Mouse (Mus musculus) liver, adult (tissue): ENCODE results near the gene Nsmce4a.

Source experiments
- GATA4 ChIP-seq: IDR thresholded peaks from 2 replicates; pipeline ENCODE4 v1.6.1; 2014; ENCODE audit warnings: mild to moderate bottlenecking, low read length; ENCODE audit not compliant: insufficient replicate concordance

The Nsmce4a gene

DNA sequence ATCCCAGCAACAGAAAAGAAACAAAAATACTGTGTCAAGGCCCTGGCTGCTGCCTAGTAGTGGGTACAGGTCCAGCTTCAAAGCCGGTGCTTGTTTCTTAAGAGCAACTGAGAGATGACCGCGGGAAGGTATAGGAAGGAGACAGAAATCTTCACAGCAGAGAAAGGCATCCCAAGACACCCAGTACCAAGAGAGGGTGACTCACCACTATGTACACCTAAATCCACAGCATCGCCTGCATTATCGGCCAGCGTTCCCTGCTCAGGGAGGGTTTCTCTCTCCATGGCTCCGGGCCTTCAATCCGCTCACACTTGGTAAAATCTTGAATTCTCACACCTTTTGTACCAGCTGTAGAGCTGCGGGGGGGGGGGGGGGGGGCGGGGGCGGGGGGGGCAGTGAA is at the start of gene Nsmce4a:
TSS of gene Nsmce4a (minus strand) at position 298 of the 400 bp plus-strand sequence.
- TF ChIP-seq GATA4, result no peak

DNA sequence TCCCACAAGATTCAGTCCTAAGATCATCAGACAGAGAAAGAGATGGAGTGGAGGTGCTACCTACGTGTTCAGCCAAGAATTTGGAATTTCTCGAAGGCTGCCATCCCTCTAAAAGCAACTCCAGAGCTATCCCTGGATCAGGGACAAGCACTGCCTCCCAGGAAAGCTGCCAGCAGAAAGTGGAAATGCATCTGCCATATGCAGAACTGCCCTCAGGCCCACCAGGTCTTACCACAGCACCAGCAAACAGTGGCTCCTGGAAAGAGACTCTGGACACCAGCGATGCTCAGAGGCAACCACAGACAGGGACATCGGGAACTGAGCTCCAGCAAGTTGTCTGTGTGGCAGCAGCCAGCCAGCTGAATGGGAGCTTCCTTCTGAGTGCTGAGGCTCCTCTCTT is 49.4 kb upstream of the Nsmce4a start:
- TF ChIP-seq GATA4, result no peak

DNA sequence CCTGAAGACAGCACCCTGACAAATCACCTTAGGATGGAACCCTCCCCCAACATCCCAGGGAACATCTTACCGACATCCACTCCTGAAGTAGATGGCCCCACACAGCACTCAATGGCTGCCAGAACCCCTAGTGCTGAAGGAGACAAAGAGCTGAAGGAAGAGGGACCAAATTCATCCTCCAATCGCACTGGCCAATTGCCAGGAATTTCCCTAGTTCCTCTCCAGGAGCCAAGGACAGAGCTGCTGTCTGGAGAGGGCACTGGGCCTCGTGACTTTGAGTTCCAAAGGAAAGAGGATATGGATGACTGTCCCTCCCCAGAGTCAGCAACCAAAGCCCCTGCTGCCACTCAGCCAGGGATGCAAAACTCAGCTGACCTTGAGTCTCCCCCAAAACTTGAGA is 49.0 kb upstream of the Nsmce4a start:
- TF ChIP-seq GATA4, result no peak

DNA sequence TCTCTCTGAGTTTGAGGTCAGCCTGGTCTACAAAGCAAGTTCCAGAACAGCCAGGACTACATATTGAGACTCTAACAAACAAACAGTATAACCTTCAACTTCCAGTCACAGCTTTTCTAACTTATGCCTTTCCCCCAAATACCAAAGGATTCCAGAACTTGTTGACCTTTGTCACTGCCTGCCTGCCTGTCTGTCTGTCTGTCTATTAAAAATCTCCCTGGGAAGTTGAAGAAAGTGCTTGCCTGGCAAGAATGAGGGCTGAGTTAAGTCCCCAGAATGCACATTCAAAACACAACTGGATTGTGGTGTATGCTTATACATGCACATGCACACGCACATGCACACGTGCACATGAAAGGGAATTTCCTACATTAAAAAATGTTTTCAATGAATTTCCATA is 48.1 kb upstream of the Nsmce4a start:
- no peak for TF ChIP-seq GATA4

DNA sequence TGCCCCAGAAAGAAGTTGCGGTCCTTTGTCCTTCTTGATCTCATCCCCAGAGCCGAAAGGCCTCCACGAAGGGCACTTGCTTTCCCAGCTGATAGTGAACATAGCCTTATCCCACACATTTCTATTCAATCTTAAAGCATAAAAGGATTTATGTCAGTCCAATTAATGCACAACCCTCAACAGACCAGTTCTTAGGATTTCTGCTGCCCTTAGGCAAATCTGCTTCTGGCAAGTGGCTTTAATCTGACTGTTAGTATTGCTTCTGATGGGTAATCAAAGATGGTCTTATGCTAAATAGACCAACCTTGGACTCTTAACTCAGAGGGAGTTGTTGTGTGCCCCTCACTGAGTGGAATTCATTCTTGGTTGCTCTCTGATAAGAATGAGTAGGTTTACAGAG is 44.7 kb upstream of the Nsmce4a start:
- TF ChIP-seq GATA4, result no peak

DNA sequence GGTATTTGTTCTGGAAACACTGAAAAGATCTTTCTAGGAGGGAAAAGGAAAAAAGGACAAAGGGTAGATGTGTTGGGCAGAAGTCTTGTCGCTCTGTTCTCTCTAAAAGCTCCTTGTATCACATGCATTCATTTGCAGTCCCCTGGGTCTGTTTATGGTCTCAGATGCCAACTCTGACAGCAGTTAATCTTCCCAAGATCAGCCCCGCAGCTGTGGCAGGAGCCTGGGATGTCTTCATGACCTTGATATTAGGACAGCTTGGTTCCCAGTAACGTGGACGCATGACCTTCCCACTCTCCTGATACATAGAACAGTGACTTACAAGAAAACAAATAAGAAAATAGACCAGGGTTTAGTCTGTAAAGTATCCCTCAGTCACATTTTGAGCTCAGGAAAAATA is 41.1 kb upstream of the Nsmce4a start:
- TF ChIP-seq GATA4, result no peak

DNA sequence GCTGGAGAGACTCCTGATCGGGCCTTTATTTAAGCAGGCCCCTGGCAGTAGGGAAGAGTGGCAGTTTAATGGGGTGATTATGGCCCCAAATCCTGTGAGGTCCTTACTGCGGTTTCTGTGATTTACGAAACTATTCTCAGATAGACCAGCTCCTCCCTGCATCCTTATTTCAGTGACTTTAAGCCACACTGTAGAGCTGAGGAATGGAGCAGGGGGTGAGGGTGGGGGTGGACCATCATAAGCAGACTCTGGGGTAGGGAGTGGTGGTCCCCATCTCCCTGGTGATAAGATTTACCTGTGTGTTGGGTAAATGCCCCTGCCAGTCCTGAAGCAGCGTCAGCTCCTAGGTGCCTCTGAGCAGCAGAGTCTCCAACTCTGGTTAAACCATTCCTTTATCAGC is 34.0 kb upstream of the Nsmce4a start:
- TF ChIP-seq GATA4, result no peak

DNA sequence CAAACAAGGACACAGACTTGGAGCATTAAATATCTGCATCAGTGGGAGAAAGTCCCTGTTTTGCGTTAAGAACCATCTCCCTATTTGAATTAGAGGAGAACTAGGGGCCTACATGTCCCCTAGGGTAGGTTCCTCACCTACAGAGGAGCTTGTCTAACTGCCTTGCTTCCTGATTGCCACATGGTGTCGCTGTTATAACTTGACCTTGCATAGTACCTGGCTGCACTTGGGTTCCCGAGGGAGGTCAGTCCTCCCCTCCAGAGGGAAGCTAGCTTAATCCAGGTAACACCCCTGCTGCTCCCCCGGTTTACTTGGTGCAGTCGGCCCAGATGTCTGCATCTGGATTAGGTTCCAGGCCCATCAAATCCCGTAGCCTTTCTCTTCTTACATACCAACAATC is 32.2 kb upstream of the Nsmce4a start:
- TF ChIP-seq GATA4, result no peak

DNA sequence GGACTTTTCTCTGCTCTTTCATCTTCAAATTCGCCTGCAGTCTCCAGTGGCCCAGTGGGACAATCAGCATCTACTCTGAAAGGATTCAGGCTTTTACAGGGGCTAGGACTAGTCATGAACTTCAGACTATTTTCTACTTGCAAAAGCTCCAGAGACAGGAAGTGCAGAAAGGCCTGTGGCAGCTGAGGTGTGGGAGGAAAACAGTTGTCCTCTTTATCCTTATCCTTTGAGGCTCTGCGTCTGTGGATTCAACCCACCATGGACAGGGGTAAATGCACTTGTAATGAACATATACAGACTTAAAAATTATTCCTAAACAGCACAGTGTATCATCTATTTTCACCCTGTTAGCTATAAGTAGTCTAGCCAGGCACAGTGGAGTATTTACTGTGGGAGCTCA is 31.5 kb upstream of the Nsmce4a start:
- no peak for TF ChIP-seq GATA4

DNA sequence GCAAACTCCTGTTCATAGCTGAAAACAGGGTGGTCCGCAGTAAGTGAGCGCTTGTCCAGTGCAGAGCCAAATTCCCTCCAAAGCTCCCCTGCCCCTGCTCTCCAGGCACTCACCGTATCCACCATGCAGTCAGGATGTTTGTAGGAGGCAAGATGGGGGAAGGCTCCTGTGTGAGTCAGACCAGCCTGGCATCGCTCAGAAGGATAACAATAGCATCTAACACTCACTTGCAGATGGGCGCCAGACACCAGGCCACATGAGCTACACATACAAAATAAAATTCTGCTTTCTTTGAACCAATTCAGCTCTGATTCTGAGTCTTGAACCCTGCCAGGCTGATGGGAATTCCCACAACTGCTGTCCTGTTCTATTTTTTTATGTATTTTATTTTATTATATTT is 30.6 kb upstream of the Nsmce4a start:
- no peak for TF ChIP-seq GATA4

DNA sequence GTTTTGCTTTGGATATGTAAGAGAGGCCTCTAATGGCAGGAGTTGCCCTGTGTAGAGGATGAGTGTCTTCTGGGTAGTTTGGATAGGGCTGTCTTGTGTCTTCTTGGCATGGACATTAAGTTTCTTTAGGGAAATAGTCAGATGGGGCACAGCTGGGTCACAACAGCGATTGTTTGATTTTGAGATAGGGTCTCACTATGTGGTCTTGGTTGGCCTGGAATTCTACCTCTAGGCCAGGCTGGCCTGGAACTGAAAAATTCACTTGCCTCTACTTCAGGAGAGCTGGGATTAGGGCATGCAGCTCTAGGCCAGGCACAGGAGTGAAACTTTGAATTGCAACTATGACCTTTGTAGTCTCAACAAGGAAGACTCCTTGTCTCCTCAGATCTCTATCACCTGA is 29.9 kb upstream of the Nsmce4a start:
- TF ChIP-seq GATA4, result no peak

DNA sequence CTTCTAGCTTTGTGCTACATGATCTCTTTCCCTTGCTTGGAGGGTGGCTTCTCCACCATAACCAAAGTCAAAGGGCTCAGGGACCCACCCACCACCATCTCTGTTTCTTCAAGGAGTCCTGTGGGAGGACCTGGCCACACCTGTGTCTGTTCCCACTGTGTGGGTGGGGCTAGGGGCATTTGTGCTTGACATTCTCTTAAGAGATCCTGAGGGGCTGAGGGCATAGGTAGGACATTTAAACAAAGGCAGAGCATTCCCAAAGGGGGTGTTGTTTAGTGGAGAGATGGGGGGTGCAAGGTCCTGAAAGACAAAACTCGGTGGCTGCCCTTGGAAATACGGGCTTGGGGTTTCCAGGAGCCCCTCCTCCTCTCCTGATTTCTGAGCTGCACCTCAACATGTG is 27.6 kb upstream of the Nsmce4a start:
- no peak for TF ChIP-seq GATA4

DNA sequence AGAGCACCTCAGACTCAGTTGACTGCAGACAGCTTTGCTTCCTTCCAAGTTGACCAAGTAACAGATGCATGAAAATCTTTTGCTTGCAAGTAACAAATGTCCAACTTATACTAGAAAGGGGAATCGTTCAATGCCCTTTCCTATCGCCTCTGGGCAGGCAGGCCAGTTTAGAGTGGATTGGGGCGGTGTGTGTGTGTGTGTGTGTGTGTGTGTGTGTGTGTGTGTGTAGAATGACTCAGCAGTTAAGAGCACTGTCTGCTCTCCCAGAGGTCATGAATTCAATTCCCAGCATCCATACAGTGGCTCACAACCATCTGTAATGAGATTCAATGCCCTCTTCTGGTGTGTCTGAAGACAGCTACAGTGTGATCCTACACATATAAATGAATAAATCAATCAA is 27.2 kb upstream of the Nsmce4a start:
- TF ChIP-seq GATA4, result no peak

DNA sequence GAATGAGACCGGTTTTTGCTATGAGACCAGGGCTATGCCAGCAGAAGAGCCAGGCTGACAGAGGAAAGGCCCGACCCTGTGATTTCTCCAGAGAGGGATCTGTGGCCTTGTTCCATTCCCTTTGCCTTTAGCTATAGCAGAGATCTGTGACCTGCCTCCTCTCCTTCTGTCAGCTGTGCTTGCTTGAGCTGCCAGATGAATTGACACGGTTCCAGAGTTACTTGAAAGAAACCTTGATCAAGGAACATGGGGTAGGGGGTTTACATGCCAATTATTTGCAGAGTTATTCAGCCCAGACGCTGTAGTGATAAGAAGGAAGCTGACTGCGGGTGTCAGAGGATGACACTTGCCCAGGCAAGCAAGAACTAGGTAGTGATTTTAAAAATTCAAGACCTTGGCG is 24.6 kb upstream of the Nsmce4a start:
- no peak for TF ChIP-seq GATA4

DNA sequence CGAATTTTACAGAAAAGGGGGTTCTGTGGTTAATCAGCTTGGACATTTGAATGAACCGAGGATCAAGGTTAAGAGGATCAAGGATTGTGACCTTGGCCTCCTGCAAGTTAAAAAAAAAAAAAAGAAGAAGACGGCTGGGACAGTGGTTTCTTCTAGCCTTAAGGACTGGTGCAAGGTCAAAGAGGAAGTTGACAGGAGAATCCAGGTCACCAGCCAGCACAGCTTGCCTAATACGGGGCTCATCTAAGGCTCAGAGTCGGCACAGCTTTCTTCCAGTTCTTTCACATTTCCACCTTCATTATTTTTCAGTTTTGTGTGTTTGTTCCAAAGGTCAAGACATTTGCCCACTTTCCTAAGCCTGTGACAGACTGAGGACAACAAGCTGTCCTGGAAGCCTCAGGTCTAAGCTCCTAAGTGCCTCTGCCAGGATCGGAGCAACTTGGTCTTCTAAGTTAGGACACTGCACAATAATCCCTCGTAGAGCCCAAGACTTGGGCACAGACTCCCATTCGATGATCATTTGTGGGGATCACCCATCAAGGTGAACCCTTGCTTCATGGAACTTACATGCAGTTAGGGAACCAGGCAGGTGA is 18.0 kb upstream of the Nsmce4a start:
- no peak for TF ChIP-seq GATA4

DNA sequence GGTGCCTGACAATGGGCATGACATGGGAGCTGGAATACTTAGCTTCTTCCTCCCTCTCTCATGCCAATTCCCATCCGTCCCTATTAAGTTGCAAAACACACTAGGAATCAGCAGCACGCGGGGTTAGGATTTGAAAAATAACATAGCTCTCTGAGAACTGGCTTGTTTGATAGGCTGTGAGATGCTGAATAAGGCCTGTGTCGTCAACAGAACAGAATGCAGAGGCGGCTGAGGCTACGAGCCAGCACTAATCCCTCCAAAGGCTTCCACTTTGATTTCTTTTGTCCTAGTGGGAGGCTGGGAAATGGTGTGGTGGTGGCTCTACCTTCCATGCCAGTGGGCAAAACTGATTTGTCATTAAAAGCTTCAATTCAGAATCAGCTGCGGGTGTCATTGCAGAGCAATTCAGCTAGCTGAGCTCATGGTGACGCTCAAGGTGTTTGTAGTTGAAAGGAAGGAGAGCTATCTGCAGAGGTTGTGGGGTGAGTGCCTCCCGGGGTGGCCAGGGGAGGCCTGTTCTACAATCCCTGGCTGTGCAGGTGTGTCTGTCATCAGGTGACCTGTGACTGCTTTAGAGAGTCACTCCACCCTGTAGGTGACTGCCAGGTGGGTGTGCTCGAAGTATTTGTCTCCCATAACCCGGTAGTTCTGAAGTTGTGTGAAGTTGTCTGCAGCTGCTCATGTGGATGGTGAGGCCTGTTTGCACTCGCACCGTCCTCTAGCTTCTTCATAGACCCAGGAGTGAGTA is 17.3 kb upstream of the Nsmce4a start:
- TF ChIP-seq GATA4, result no peak

DNA sequence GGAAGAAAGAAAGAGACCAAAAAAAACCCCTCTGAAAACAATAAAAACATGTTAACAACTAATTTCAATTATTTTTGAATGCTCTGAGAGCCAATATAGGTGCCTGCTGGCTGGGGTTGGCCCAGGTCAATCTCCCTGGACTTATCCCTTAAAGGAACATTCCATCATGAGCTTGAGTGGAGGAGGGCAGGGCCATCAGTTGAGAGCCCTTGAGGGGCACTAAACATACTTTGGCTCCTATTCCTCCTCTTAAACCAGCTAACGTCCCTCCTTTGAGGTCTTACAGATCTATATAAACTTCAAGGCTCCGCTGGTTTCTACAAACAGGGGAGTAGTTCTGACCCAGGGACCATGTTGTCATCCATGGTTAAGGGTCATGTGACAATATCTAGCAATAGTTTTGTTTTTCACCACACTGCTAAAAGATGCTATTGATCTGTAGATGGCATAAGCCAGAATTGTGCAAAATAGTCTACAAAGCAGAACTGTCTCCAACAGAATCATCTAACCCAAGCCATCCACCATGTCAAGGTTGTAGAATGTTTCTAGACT is 13.7 kb upstream of the Nsmce4a start:
- TF ChIP-seq GATA4, result no peak

DNA sequence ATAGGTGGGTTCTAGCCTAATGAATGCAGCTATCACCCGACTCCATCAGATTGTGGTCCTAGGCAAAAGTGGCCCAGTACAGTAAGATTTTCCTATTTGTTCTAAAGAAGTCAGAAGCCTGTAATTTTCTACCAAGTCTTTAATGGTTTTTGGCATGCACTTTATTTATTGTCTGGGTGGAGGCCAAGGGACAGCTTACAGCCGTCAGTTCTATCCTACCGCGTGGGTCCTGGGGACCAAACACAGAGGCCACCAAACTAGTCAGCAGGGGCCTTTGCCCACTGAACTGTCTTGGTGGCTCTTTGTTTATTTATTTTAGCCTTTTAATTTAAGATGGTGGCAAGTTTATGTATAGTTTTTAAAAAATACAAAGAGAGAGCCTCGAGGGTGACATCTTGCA is 5.7 kb upstream of the Nsmce4a start:
- no peak for TF ChIP-seq GATA4

DNA sequence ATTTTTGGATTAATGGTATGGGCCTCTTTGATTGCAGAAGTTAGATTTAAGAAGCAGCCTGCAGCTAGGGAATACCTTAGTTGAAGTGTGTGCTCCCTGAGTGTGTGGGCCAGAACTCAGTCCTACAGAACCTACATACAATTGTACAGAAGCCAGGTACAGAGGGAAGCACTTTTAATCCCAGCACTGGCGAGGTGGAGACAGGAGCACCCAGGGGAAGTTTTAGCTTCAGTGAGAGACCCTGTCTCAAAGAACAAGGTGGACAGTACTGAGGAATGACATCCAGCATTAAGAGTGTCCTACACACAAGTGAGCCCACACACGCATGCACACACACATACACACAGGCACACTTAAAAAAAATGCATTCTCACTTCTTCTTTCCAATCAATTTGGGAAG is 5.1 kb upstream of the Nsmce4a start:
- no peak for TF ChIP-seq GATA4
